Mouse (Mus musculus) limb, embryonic 10.5 days (tissue): Measurements from ENCODE around the gene Foxi1. TPM values are rescaled to one million over a fixed set of nuclear protein-coding genes. Genes with fewer than 3 reads are reported as not detected.
"Not testable (repeated sequence)": the region's sequence is repeated elsewhere in the genome, so short reads cannot be mapped to it uniquely, and the experiment has no call there.

Experiments used
- DNase-seq: peaks from one replicate; pipeline ENCODE4 v3.0.0-alpha.2; 2017; ENCODE audit warnings: low spot score
- H3K27ac ChIP-seq: fragments of 300-500 bp; sonication (generic); 2 replicates; pipeline ENCODE4 v1.5.1; 2016; ENCODE audit warnings: mild to moderate bottlenecking
- H3K27me3 ChIP-seq: fragments of 300-500 bp; sonication (generic); 2 replicates; pipeline ENCODE4 v1.6.1; 2016; ENCODE audit warnings: low read depth, mild to moderate bottlenecking; ENCODE audit not compliant: poor library complexity, severe bottlenecking
- H3K36me3 ChIP-seq: fragments of 300-500 bp; sonication (generic); 2 replicates; pipeline ENCODE4 v1.6.1; 2016; ENCODE audit warnings: mild to moderate bottlenecking, moderate library complexity
- H3K4me1 ChIP-seq: fragments of 300-500 bp; sonication (generic); 2 replicates; pipeline ENCODE4 v1.6.1; 2016
- H3K4me3 ChIP-seq: fragments of 300-500 bp; sonication (generic); 2 replicates; pipeline ENCODE4 v1.5.1; 2016; ENCODE audit warnings: mild to moderate bottlenecking, moderate library complexity
- H3K9me3 ChIP-seq: fragments of 300-500 bp; sonication (generic); replicated peaks from 2 replicates; pipeline ENCODE4 v1.6.1; 2016; ENCODE audit warnings: mild to moderate bottlenecking
- WGBS: fragments of 180-500 bp; shearing (Covaris S2); methylation state at CpG from one replicate; pipeline ENCODE4 v1.1.7; 2016; 5-methylcytosine and 5-hydroxymethylcytosine counted together
- polyA plus RNA-seq: library from polyadenylated mRNA; unstranded; fragments of >200 nt; fragmentation: Nextera tagmentation; extraction: Ambion mirVana; gene quantifications from 2 replicates; pipeline ENCODE4 v1.2.1, GENCODE M21; 2016

The Foxi1 gene
- polyA plus RNA-seq = not detected in 2 replicates

DNA sequence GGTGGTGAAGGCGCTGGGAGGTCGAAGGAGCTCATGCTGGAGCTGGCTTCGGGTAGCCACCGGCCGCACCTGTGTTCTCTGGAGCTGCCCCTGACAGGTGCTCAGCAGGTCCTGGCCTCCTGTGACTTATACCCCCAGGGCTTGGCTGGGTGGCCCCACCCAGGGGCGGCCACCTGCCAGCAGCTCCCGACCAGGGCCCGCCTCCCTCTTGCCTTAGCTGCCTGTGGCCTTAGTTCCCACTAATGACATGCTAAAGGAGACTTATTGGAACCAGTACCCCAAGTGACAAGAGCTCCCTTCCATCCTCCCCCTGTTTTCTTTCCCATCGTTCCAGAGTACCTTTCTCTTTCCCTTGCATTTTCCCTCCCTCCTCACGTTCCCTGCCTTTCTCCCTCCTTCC is at the start of gene Foxi1:
TSS of gene Foxi1 (minus strand) at position 101 of the 400 bp plus-strand sequence.
- no peak within 1 kb of the TSS for H3K27ac ChIP-seq
- H3K36me3 ChIP-seq = no peaks in the 10 kb centered on the region
- DNase-seq = no peak
- H3K4me3 ChIP-seq = no peak within 1 kb of the TSS
- H3K9me3 ChIP-seq = no peaks in the 10 kb centered on the region
- H3K4me1 ChIP-seq = no peaks in the 10 kb centered on the region
- 73% methylated on average over 10 of the region's 10 CpGs for WGBS
- H3K27me3 ChIP-seq = no peaks in the 10 kb centered on the region

DNA sequence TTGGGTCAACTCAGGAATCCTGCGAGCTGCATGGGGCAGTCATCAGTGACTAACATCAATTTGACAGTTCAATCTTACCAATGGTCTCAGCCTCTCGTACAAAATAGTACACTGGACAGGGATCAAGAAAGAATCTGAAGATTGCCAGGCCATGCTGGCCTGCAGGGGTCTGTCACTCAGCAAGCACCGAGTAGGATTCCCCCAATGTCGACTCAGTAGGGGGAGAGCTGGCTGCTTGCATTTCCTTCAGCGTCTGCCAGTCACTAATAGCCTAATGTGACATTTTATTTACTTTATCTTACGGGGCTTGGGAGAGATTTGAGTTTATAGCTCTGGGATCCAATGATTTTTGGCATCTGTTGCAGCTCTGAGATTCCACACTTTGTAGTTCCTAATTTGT is 35.1 kb upstream of the Foxi1 start:
- no peaks in the 10 kb centered on the region for H3K4me1 ChIP-seq
- no peak for DNase-seq
- H3K4me3 ChIP-seq = no peak overlapping the region
- no peaks in the 10 kb centered on the region for H3K9me3 ChIP-seq
- H3K36me3 ChIP-seq = no peaks in the 10 kb centered on the region
- no peak overlapping the region for H3K27ac ChIP-seq
- WGBS = 61% methylated on average over 6 of the region's 6 CpGs
- H3K27me3 ChIP-seq = no peaks in the 10 kb centered on the region

DNA sequence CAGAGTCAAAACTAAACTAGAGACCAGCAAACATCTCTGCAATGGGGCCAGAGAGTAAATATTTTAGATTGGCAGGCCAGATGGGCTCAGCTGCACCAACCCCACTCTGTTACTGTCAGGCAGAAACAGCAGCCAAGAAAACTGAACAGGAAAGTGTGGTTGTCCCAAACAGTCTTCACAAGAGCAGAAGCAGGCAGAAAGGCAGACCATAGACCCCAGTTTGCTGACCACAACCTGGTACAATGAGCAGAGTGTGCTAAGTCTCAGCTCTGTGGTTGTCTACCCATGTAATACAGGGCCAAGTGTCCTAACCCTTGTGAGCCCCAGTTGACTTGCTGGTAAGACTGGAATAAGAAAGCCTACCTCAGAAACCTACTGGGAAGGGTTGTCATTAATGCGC is 32.4 kb upstream of the Foxi1 start:
- H3K4me3 ChIP-seq = no peak overlapping the region
- 91% methylated on average over 1 of the region's 1 CpGs for whole genome bisulfite sequencing
- H3K9me3 ChIP-seq = no peaks in the 10 kb centered on the region
- DNase-seq = no peak
- H3K36me3 ChIP-seq = no peaks in the 10 kb centered on the region
- no peak overlapping the region for H3K27ac ChIP-seq
- no peaks in the 10 kb centered on the region for H3K27me3 ChIP-seq
- H3K4me1 ChIP-seq = no peaks in the 10 kb centered on the region

DNA sequence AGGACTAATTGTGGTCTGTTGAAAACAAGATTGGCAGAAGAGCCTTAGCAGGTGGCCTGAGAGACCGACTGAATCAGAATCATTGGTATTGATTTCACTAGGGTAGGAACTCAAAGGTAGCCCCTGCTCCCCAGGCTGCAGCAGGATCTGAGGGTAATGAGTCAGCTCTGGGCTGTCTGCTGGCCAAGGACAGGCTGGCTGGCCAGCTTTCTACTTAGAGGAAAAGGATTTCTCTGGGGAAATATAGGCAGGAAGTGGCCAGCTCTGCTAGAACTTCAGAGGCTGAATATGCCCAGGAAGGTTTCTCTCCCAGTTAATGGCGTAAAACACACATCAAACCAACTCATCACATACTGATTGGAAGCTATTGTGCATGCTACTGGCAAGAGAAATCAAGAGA is 31.8 kb upstream of the Foxi1 start:
- H3K36me3 ChIP-seq = no peaks in the 10 kb centered on the region
- no peak overlapping the region for H3K4me3 ChIP-seq
- no peaks in the 10 kb centered on the region for H3K27me3 ChIP-seq
- no peak overlapping the region for H3K27ac ChIP-seq
- H3K4me1 ChIP-seq = no peaks in the 10 kb centered on the region
- no peak for DNase-seq
- 82% methylated on average over 2 of the region's 2 CpGs for WGBS
- no peaks in the 10 kb centered on the region for H3K9me3 ChIP-seq

DNA sequence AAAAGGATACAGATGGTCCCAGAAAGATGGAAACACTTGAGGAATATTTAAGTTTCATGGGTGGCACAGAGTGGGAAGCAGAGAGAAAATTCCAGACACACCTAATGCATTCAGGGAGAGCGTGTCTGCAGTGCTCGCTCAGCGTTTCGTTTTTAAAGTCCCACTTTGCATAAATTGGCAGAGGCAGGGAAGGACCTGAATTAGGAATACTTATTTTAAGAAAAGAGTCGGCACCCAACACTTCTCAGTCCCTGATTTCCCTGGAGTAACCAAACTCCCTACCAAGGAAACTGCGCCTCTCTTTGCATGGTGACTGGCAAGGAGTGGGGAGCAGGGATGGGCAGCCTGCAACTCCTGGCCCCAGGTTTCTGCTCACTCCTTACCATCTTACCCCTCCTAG is 29.0 kb upstream of the Foxi1 start:
- Histone ChIP-seq H3K36me3 (no peaks in the 10 kb centered on the region), H3K4me3 (no peak overlapping the region), H3K9me3 (no peaks in the 10 kb centered on the region), H3K4me1 (no peaks in the 10 kb centered on the region), H3K27ac (no peak overlapping the region), H3K27me3 (no peaks in the 10 kb centered on the region)
- no peak for DNase-seq
- WGBS = 85% methylated on average over 6 of the region's 6 CpGs

DNA sequence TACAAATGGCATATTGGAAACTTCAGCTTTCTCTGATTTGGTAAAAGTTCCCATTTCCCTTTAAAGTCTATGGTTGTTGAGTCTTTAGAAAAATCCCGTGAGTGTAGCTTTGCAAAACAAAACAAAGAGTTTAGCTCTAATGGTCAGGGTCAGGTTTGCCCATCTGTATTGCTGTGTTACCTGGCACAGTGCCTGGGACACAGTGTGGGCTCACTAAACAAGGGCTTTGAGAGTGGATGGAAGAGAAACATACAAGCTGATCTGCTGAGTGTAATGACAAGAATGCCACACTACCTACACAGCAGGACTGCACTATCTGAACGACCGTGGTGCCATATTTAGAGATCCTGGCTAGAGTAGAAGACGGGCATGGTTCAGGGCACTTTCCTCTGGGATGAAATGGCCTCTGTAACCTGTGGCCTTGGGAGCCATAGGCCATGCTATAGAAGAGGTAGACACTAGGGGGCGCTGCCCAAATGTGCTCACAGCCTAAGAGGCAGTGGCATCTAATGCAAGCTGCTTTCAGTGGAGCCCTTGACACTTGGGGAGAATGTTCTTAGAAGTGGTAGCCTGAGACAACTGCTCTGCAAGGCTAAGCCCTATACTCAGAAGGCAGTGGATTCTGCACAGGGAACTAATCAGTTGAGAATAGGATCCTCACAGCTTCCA is 28.3 kb upstream of the Foxi1 start:
- no peaks in the 10 kb centered on the region for H3K9me3 ChIP-seq

DNA sequence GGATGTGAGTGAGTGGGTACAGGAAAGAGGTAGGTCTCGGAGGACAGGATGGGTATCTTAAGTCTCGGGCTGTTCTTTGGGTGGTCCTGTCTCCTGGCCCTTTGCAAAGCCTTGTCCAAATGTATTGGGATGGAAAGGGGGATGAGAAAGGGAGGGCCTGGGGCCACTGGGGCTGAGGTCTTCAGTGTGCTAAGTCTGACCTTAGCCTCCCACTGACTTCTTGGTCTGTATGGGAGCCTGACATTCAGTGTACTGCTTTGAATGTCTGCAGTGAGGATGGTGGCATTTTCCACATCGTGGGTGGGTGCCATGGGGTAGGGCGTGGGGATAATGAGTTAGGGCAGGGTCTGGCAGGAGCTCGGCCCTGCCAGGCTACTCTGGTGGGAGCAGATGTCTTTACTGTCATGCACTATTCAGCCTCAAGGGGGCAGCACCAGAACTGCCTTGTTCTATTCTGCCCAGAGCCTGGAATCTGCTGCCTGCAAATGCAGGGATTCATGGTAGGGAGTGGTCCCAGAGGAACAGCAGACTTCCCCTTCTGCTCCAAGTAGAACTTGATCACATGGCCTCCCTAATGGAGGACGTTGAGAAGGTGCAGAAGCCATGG is 21.0 kb upstream of the Foxi1 start:
- Histone ChIP-seq H3K9me3 (no peaks in the 10 kb centered on the region), H3K4me3 (no peak overlapping the region), H3K4me1 (no peaks in the 10 kb centered on the region), H3K27ac (no peak overlapping the region), H3K27me3 (no peaks in the 10 kb centered on the region), H3K36me3 (no peaks in the 10 kb centered on the region)
- WGBS = 44% methylated on average over 6 of the region's 6 CpGs
- DNase-seq = peak; percentile 81

More for the DNA sequence above, 28.3 kb upstream of the Foxi1 start:
- H3K4me1 ChIP-seq = no peaks in the 10 kb centered on the region
- WGBS = 57% methylated on average over 5 of the region's 5 CpGs
- no peaks in the 10 kb centered on the region for H3K27me3 ChIP-seq
- no peaks in the 10 kb centered on the region for H3K36me3 ChIP-seq
- H3K4me3 ChIP-seq = no peak overlapping the region
- DNase-seq = peak; percentile 58
- H3K27ac ChIP-seq = no peak overlapping the region

DNA sequence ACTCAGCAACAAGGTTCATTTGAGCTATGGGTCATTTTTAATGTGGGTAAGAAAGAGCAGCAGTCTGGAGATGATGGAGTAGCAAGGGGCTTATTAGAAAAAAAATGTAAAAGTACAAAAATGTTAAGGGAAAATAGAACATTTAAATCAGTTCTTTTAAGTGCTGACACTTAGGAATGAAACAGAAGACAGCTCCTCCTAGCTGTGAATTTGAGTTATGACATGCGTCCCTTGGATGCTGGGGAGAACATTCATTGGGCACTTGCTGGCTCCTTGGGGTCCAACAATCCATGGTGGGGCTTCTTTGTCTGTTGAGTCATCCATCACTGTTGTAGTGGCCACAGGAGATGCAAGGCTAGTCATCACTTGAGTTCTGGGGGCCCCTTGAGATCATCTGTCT is 19.3 kb upstream of the Foxi1 start:
- H3K4me3 ChIP-seq = no peak overlapping the region
- no peak for DNase-seq
- no peaks in the 10 kb centered on the region for H3K4me1 ChIP-seq
- no peaks in the 10 kb centered on the region for H3K36me3 ChIP-seq
- H3K27ac ChIP-seq = no peak overlapping the region
- H3K27me3 ChIP-seq = no peaks in the 10 kb centered on the region
- WGBS = 57% methylated on average over 1 of the region's 1 CpGs
- H3K9me3 ChIP-seq = no peaks in the 10 kb centered on the region

DNA sequence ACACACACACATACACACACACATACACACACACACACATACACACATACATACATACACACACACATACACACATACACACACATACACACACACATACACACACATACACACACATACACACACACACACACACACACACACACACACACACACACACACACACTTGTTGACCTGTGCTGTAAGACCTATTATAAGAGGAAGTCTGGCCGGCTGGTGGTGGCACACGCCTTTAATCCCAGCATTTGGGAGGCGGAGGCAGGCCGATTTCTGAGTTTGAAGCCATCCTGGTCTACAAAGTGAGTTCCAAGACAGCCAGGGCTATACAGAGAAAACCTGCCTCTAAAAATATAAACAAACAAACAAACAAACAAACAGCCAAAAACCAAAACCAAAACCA is 12.7 kb upstream of the Foxi1 start:
- H3K27ac ChIP-seq, DNase-seq, H3K9me3 ChIP-seq, H3K4me1 ChIP-seq, H3K4me3 ChIP-seq, H3K36me3 ChIP-seq, H3K27me3 ChIP-seq: not testable (repeated sequence)
- WGBS = 97% methylated on average over 4 of the region's 4 CpGs

DNA sequence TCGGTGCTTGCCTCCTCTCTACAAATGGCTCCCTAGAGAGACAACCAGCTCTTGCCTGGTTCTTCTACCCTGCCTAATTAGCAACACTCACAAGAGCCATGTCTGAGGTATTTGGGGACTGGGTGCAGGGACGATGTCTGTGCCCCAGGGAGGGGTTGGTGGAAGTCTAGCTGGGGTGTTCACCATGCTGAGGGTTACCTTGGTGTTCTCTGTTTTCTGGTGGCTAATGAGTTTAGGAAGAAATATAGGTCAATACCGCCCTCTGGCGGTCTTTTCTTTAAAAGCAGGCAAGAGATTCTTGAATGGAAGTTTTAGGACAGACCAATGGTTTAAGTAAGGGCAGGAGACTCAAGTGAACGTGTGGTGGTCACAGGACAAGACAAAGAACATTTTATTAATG is 5.0 kb upstream of the Foxi1 start:
- Histone ChIP-seq H3K27ac (no peak overlapping the region), H3K36me3 (no peaks in the 10 kb centered on the region), H3K9me3 (no peaks in the 10 kb centered on the region), H3K4me1 (no peaks in the 10 kb centered on the region), H3K4me3 (no peak overlapping the region), H3K27me3 (no peaks in the 10 kb centered on the region)
- 28% methylated on average over 5 of the region's 5 CpGs for WGBS
- DNase-seq = peak; percentile 68

DNA sequence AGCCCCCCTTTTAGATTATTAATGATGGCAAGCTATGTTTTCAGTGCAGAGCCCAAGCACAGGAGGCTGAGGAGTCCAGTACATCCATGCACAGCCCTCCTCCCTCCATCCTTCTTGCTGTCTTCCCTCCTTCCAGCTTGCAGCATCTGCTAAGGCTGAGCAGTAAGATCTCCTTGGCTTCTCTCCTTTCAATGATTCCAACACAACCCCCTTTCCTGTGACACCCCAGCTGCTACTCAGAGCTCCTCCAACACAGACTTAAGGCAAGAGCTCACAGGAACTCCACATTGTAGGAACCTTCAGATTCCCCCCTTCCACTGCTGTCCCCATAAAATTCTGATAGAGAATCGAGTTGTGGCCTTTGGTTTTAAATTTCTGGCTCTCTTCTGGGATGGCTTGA is 5.1 kb downstream of the Foxi1 start:
- H3K27me3 ChIP-seq = no peaks in the 10 kb centered on the region
- no peak overlapping the region for H3K4me3 ChIP-seq
- DNase-seq = no peak
- H3K27ac ChIP-seq = no peak overlapping the region
- WGBS = 67% methylated on average over 1 of the region's 1 CpGs
- no peaks in the 10 kb centered on the region for H3K9me3 ChIP-seq
- H3K36me3 ChIP-seq = no peaks in the 10 kb centered on the region
- H3K4me1 ChIP-seq = no peaks in the 10 kb centered on the region

DNA sequence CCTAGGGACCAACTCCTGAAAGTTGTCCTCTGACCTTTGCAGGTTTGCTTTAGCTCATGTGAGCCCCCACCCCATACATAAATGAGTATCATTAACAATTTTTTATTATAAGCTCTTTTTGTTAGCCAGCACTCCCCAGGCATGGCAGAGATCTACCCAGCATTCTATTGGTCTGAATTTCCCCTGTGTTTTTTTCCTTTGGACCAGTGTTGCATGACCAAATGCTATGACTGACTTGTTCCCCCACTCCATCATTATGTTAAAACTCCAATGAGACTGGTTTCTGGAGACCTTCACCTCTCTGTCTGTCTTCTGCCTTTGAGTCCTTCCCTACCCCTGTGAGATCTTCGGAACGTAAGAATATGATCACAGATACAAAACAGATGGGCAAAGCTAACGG is 12.7 kb downstream of the Foxi1 start:
- no peaks in the 10 kb centered on the region for H3K9me3 ChIP-seq
- H3K36me3 ChIP-seq = no peaks in the 10 kb centered on the region
- H3K27me3 ChIP-seq = no peaks in the 10 kb centered on the region
- no peak overlapping the region for H3K27ac ChIP-seq
- no peak overlapping the region for H3K4me3 ChIP-seq
- no peak for DNase-seq
- H3K4me1 ChIP-seq = no peaks in the 10 kb centered on the region
- WGBS = 86% methylated on average over 3 of the region's 3 CpGs

DNA sequence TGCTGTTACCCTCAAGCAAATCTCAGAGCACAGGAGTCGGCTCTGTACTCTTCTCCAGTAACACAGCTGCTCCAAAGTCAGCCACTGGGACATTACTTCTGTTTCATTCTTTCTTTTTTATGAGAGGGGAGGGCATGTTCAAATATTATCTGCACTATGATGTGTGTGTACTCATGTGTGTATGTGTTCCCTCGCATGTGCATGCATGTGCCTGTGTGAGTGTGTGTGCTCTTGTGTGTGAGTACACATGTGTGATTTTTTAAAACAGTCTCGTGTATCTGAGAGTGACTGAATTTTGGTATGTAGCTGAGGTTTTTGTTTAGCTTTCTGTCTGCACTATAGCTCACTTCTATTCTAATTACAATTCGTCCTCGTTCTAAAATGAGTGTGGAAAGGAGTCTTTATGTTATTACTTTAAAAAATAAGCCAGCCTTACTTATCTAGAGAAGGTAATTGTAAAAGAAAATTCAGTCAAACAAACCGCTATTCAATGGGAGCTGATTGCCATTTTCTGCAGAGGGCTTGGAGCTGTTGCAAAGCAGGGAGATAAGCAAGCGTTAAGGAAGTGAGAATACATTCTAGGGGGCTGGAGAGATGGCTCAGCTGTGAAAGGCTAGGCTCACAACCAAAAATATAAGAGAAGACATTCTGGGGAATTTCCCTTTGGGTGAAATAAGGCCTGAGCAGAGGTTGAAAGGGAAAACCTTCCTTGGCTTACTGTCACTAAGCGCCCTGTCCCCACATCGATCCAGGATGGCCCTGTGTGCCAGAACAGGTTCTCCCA is 13.5 kb downstream of the Foxi1 start:
- Histone ChIP-seq H3K4me1 (no peaks in the 10 kb centered on the region), H3K4me3 (no peak overlapping the region), H3K27ac (no peak overlapping the region), H3K9me3 (no peaks in the 10 kb centered on the region), H3K36me3 (no peaks in the 10 kb centered on the region), H3K27me3 (no peaks in the 10 kb centered on the region)
- DNase-seq = no peak
- 77% methylated on average over 9 of the region's 9 CpGs for WGBS
